Mouse (Mus musculus) megakaryocyte, embryonic 14.5 days (primary cell): Measurements from ENCODE around the gene Prm1.

Experiments
- FLI1 ChIP-seq: IDR thresholded peaks from 2 replicates; pipeline ENCODE4 v1.6.1; 2012; ENCODE audit warnings: low read length, inconsistent platforms, mixed read lengths
- GATA1 ChIP-seq: IDR thresholded peaks from 3 replicates; pipeline ENCODE4 v1.6.1; 2012; ENCODE audit warnings: mixed read lengths, low read length, inconsistent platforms, borderline replicate concordance

- TF ChIP-seq GATA1, result no peak
- no peak for TF ChIP-seq FLI1
These were observed 41.9 kb downstream of the Prm1 start for GRCm38 (mm10) chr16:10763540-10764264.
